Mouse (Mus musculus): ENCODE data around the gene Dusp3.

DNA sequence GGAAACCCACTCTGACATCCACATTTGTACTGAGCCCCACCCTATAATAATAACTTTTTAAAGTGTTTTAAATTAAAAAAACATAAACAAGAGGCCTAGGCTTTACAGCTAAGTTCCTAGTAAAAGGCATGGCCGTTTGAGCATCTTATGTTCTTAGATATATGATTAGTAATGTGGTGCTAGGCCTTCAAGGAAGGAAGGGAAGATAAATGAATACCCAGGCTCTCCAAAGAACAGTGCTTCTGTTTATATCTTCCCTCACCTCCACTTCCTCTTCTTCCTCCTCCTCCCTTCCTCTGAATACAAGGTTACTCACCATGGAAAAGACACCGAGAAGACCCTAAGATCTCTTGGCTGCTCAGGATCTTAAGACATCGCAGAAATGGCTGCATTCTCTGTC lies 5.0 kb upstream of the Dusp3 start:
- no peak for TF ChIP-seq POLR2A (IDR thresholded peaks at IDR 0.05; ENCODE audit: low read depth, low read length)
- TF ChIP-seq CTCF (IDR thresholded peaks at IDR 0.05; ENCODE audit: extremely low read depth, insufficient read length, insufficient replicate concordance, low read depth, low read length) = no peak

Data from small intestine, adult 2 months (tissue).